Mouse (Mus musculus) kidney, adult 18-20 months (tissue): ENCODE measurements at regions not wholly inside any gene's neighbourhood (a gene's known extent, or its start where the extent isn't known, plus 50 kb on each side); places are given as distances from the start of the nearest gene placed in this dataset.
"Not testable (repeated sequence)": the region's sequence is repeated elsewhere in the genome, so short reads cannot be mapped to it uniquely, and the experiment has no call there.

Experiments
- DNase-seq: peaks from one replicate; pipeline ENCODE4 v3.0.0; 2021

GRCm38 (mm10) chr2:147307488-147308386 lies 54.0 kb upstream of the Pax1 start:
- DNase-seq: peak; percentile 59

- DNase-seq: no peak
Observed at GRCm38 (mm10) chr2:147306728-147307127, 55.0 kb upstream of the Pax1 start.

GRCm38 (mm10) chr2:147305262-147305661 lies 56.5 kb upstream of the Pax1 start:
- peak; percentile 42 for DNase-seq

GRCm38 (mm10) chr2:147300503-147300902 lies 61.2 kb upstream of the Pax1 start:
- DNase-seq: no peak

GRCm38 (mm10) chr2:147299359-147299758 lies 62.4 kb upstream of the Pax1 start:
- DNase-seq: no peak

GRCm38 (mm10) chr2:147298499-147298896 lies 63.2 kb upstream of the Pax1 start:
- peak; percentile 5 for DNase-seq

GRCm38 (mm10) chr2:147297876-147298498 lies 63.7 kb upstream of the Pax1 start:
- no peak for DNase-seq

- not testable (repeated sequence) for DNase-seq
Observed at GRCm38 (mm10) chr2:147294926-147295325, 66.8 kb upstream of the Pax1 start.

- DNase-seq: no peak
Observed at GRCm38 (mm10) chr2:147293294-147293688, 68.4 kb upstream of the Pax1 start.

- no peak for DNase-seq
Observed at GRCm38 (mm10) chr2:147292387-147293293, 69.1 kb upstream of the Pax1 start.

GRCm38 (mm10) chr2:147283390-147283789 lies 78.3 kb upstream of the Pax1 start:
- no peak for DNase-seq

GRCm38 (mm10) chr2:147277636-147278035 lies 83.6 kb upstream of the Nkx2-2 start:
- no peak for DNase-seq

- DNase-seq: no peak
Observed at GRCm38 (mm10) chr2:147269171-147269570, 75.1 kb upstream of the Nkx2-2 start.

GRCm38 (mm10) chr2:147267901-147268300 lies 73.9 kb upstream of the Nkx2-2 start:
- DNase-seq: no peak

GRCm38 (mm10) chr2:147267257-147267656 lies 73.2 kb upstream of the Nkx2-2 start:
- no peak for DNase-seq

GRCm38 (mm10) chr2:147256696-147257095 lies 62.7 kb upstream of the Nkx2-2 start:
- peak; percentile 65 for DNase-seq

GRCm38 (mm10) chr2:147254944-147255343 lies 60.9 kb upstream of the Nkx2-2 start:
- no peak for DNase-seq

GRCm38 (mm10) chr2:147254137-147254536 lies 60.1 kb upstream of the Nkx2-2 start:
- DNase-seq: no peak

GRCm38 (mm10) chr2:147247981-147248514 lies 54.0 kb upstream of the Nkx2-2 start:
- DNase-seq: peak; percentile 49

GRCm38 (mm10) chr2:147247238-147247637 lies 53.2 kb upstream of the Nkx2-2 start:
- DNase-seq: peak; percentile 43

- DNase-seq: no peak
Observed at GRCm38 (mm10) chr2:147244406-147244805, 50.4 kb upstream of the Nkx2-2 start.
